Mouse (Mus musculus): Measurements from ENCODE around the gene Tspoap1. TPM values are rescaled to one million over a fixed set of nuclear protein-coding genes. Genes with fewer than 3 reads are reported as not detected.

Gene Tspoap1
- polyA plus RNA-seq, 1 experiment: not detected

- Histone ChIP-seq H3K4me1 (ENCODE audit: control insufficient read depth, insufficient read depth, insufficient read length, low read length) (no peaks in the 10 kb centered on the region), H3K27ac (replicated peaks; ENCODE audit: low read depth, low read length) (no peak overlapping the region), H3K4me3 (ENCODE audit: insufficient read depth, low read depth, low read length) (no peak overlapping the region)
These were observed 26.0 kb upstream of the Tspoap1 start for GRCm38 (mm10) chr11:87734346-87734745.

- H3K4me3 ChIP-seq (ENCODE audit: insufficient read depth, low read depth, low read length): no peak overlapping the region
- H3K4me1 ChIP-seq (ENCODE audit: control insufficient read depth, insufficient read depth, insufficient read length, low read length): no peaks in the 10 kb centered on the region
- no peak overlapping the region for H3K27ac ChIP-seq (replicated peaks; ENCODE audit: low read depth, low read length)
These were observed 24.6 kb upstream of the Tspoap1 start for GRCm38 (mm10) chr11:87735691-87736090.

GRCm38 (mm10) chr11:87736647-87737134 lies 23.6 kb upstream of the Tspoap1 start:
- Histone ChIP-seq H3K27ac (replicated peaks; ENCODE audit: low read depth, low read length) (peak overlapping the region; percentile 49), H3K4me1 (ENCODE audit: control insufficient read depth, insufficient read depth, insufficient read length, low read length) (no peaks in the 10 kb centered on the region), H3K4me3 (ENCODE audit: insufficient read depth, low read depth, low read length) (peak overlapping the region; percentile 82)

GRCm38 (mm10) chr11:87737175-87737740 lies 23.1 kb upstream of the Tspoap1 start, which contains the start of gene Supt4a:
TSS of gene Supt4a (plus strand) at chr11:87737552.
- H3K4me3 ChIP-seq (ENCODE audit: insufficient read depth, low read depth, low read length): peak within 1 kb of the TSS; percentile 82
- no peaks in the 10 kb centered on the region for H3K4me1 ChIP-seq (ENCODE audit: control insufficient read depth, insufficient read depth, insufficient read length, low read length)
- peak within 1 kb of the TSS; percentile 60 for H3K27ac ChIP-seq (replicated peaks; ENCODE audit: low read depth, low read length)

- Histone ChIP-seq H3K27ac (replicated peaks; ENCODE audit: low read depth, low read length) (no peak overlapping the region), H3K4me3 (ENCODE audit: insufficient read depth, low read depth, low read length) (no peak overlapping the region)
These were observed 16.6 kb upstream of the Tspoap1 start for GRCm38 (mm10) chr11:87743691-87744090.

GRCm38 (mm10) chr11:87744964-87745363 lies 15.4 kb upstream of the Tspoap1 start:
- Histone ChIP-seq H3K27ac (replicated peaks; ENCODE audit: low read depth, low read length) (no peak overlapping the region), H3K4me3 (ENCODE audit: insufficient read depth, low read depth, low read length) (no peak overlapping the region), H3K4me1 (ENCODE audit: control insufficient read depth, insufficient read depth, insufficient read length, low read length) (no peaks in the 10 kb centered on the region)

More at GRCm38 (mm10) chr11:87743691-87744090, 16.6 kb upstream of the Tspoap1 start:
- H3K4me1 ChIP-seq (ENCODE audit: control insufficient read depth, insufficient read depth, insufficient read length, low read length): no peaks in the 10 kb centered on the region

- no peak overlapping the region for H3K27ac ChIP-seq (replicated peaks; ENCODE audit: low read depth, low read length)
- no peak overlapping the region for H3K4me3 ChIP-seq (ENCODE audit: insufficient read depth, low read depth, low read length)
These were observed 14.4 kb upstream of the Tspoap1 start for GRCm38 (mm10) chr11:87745632-87746555.

GRCm38 (mm10) chr11:87747312-87747711 lies 13.0 kb upstream of the Tspoap1 start:
- no peak overlapping the region for H3K27ac ChIP-seq (replicated peaks; ENCODE audit: low read depth, low read length)
- no peak overlapping the region for H3K4me3 ChIP-seq (ENCODE audit: insufficient read depth, low read depth, low read length)
- H3K4me1 ChIP-seq (ENCODE audit: control insufficient read depth, insufficient read depth, insufficient read length, low read length): no peaks in the 10 kb centered on the region

More at GRCm38 (mm10) chr11:87745632-87746555, 14.4 kb upstream of the Tspoap1 start:
- no peaks in the 10 kb centered on the region for H3K4me1 ChIP-seq (ENCODE audit: control insufficient read depth, insufficient read depth, insufficient read length, low read length)

- Histone ChIP-seq H3K4me3 (ENCODE audit: insufficient read depth, low read depth, low read length) (no peak overlapping the region), H3K4me1 (ENCODE audit: control insufficient read depth, insufficient read depth, insufficient read length, low read length) (no peaks in the 10 kb centered on the region), H3K27ac (replicated peaks; ENCODE audit: low read depth, low read length) (no peak overlapping the region)
These were observed 12.6 kb upstream of the Tspoap1 start for GRCm38 (mm10) chr11:87747716-87748115.

GRCm38 (mm10) chr11:87748132-87749119 lies 11.9 kb upstream of the Tspoap1 start:
- no peaks in the 10 kb centered on the region for H3K4me1 ChIP-seq (ENCODE audit: control insufficient read depth, insufficient read depth, insufficient read length, low read length)
- H3K27ac ChIP-seq (replicated peaks; ENCODE audit: low read depth, low read length): peak overlapping the region; percentile 86
- H3K4me3 ChIP-seq (ENCODE audit: insufficient read depth, low read depth, low read length): peak overlapping the region; percentile 20

GRCm38 (mm10) chr11:87749192-87750042 lies 10.9 kb upstream of the Tspoap1 start:
- peak overlapping the region; percentile 20 for H3K4me3 ChIP-seq (ENCODE audit: insufficient read depth, low read depth, low read length)
- H3K27ac ChIP-seq (replicated peaks; ENCODE audit: low read depth, low read length): peak overlapping the region; percentile 87
- no peaks in the 10 kb centered on the region for H3K4me1 ChIP-seq (ENCODE audit: control insufficient read depth, insufficient read depth, insufficient read length, low read length)

GRCm38 (mm10) chr11:87750043-87750421 lies 10.3 kb upstream of the Tspoap1 start:
- Histone ChIP-seq H3K4me3 (ENCODE audit: insufficient read depth, low read depth, low read length) (no peak overlapping the region), H3K4me1 (ENCODE audit: control insufficient read depth, insufficient read depth, insufficient read length, low read length) (no peaks in the 10 kb centered on the region), H3K27ac (replicated peaks; ENCODE audit: low read depth, low read length) (peak overlapping the region; percentile 87)

GRCm38 (mm10) chr11:87750521-87750920 lies 9.8 kb upstream of the Tspoap1 start:
- Histone ChIP-seq H3K27ac (replicated peaks; ENCODE audit: low read depth, low read length) (peak overlapping the region; percentile 87), H3K4me3 (ENCODE audit: insufficient read depth, low read depth, low read length) (no peak overlapping the region), H3K4me1 (ENCODE audit: control insufficient read depth, insufficient read depth, insufficient read length, low read length) (no peaks in the 10 kb centered on the region)

- no peak overlapping the region for H3K4me3 ChIP-seq (ENCODE audit: insufficient read depth, low read depth, low read length)
- H3K27ac ChIP-seq (replicated peaks; ENCODE audit: low read depth, low read length): peak overlapping the region; percentile 78
- H3K4me1 ChIP-seq (ENCODE audit: control insufficient read depth, insufficient read depth, insufficient read length, low read length): no peaks in the 10 kb centered on the region
These were observed 9.3 kb upstream of the Tspoap1 start for GRCm38 (mm10) chr11:87751031-87751430.
